Mouse (Mus musculus): ENCODE data around the gene Sdcbp2.

The Sdcbp2 gene

DNA sequence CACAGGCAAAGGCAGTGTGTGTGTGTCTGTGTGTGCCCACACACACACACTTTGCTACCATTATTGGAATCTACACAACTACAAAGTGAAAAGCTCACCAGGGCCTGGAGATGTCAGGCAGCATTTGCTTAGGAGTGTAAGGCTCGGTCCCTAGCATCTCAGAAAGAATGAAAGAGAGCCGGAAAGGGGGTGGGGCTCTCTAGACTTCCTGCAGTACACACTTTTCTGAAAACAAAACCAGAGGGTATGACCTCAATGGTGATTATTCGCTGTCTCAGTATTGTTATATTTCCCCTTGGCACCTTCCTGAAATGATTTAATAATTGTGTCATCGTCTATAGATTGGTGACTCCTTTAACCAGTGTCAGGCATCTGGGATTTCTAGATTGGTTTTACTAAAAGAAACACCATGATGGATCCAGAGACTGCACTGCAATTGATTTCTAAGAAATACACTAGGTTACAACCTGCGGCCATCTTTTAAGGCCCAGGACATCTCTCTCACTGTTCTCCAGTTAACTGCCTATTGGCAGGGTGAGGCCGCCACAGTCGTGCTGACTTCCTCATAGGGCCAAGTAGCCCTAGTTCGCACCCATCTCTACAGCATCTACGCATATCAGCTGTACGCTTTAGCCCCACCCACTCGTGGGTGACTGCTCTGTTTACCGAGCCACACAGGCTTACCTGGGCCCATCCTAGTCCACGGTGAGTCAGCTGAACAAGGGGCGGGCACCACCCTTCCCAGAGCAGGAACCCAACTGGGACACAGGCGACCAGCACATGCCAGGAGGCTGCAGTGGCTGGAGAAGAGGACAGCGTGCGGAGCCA is at the start of gene Sdcbp2:
TSS of gene Sdcbp2 (plus strand) at position 750 of the 828 bp plus-strand sequence.
- no peak for DNase-seq

DNA sequence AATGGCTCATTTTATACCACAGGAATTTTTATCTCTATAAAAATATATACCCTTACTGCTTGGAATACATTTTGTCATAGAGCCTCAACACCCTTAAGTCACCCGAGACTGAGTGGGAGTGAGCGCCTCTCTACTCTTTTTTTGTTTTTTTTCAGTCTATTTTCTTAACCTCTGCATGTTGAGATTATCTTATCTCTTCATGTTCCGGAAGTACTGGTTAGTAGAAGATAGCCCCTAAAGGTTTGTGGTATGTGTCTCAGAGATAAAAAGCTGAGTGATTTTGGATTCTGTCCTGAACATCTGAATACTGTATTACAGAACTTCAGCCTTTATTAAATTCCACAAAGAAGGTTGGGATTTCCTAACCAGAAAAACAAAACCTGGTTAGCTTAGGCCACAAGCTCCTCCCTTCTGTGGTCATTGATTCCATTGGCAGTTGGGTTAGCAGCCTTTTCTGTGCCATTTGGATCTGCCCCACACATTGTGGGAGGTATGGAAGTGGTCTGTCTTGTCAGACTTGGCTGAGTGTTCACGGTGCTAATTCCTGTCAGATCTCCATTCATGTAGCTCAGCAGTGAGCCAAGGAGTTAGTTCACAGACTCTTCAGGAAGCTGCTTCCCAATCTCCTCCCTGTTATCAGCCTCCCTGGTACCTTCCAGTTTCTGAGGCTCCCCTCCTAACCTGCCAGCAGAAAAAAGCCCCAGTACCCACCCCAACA is 47.9 kb upstream of the Sdcbp2 start:
- peak in 1 of 2 experiments; percentile 32 for DNase-seq

DNA sequence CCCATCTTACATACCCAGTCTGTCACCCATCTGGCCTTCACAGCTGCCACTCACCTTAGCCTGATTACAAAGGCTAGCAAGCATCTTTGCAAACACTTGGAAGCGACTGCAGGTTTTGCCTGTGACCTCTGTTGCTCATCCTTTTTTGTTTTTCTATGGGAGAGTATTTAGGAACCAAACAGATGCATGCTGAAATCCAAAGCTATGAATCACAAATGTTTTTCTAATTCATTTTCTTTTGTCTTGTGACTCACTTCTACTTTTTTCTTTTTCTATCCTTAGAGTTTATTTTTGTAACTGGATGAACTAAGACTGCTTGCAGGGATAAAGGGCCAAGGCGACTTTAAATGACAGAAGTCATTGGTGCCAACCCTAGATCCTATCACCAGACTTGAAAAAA is 46.9 kb upstream of the Sdcbp2 start:
- DNase-seq, result no peak

DNA sequence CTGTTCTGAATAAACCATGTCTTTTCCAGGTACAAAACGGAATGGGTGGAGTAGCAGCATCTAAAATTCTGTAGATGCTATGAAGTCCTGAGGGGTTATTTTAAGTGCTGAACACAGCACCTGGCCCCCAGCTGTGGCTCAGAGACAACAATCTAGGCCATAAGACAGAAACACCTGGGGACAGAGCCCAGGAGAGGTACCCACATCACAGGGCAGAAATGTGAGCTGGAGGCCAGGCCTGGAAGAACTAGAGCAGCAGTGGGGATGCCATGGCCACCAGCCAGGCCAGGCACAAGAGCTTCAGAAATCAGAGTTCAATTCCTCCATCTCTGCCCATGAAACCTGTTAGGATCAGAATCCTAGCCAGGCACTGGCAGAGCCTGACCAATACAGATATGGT is 44.4 kb upstream of the Sdcbp2 start:
- DNase-seq, result no peak

DNA sequence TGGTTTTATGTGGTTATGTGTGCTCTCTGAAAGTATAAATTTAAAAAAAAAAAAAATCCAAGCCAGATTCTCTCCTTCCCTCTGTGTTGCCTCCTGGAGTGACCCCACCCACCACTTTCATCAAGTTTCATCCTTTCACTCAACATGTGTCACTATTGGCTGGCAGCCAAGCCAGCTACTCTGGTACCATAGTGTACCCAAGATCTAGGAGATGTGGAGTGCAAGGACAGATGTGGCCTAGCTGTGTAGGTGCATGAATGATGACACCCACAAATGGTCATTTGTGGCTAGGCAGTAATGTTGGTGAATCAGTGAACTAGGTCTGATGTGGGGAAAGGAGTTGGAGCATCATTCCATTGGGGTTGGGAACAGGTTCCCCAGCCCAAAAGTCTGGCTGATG is 43.3 kb upstream of the Sdcbp2 start:
- DNase-seq, result peak in 1 of 2 experiments; percentile 24

DNA sequence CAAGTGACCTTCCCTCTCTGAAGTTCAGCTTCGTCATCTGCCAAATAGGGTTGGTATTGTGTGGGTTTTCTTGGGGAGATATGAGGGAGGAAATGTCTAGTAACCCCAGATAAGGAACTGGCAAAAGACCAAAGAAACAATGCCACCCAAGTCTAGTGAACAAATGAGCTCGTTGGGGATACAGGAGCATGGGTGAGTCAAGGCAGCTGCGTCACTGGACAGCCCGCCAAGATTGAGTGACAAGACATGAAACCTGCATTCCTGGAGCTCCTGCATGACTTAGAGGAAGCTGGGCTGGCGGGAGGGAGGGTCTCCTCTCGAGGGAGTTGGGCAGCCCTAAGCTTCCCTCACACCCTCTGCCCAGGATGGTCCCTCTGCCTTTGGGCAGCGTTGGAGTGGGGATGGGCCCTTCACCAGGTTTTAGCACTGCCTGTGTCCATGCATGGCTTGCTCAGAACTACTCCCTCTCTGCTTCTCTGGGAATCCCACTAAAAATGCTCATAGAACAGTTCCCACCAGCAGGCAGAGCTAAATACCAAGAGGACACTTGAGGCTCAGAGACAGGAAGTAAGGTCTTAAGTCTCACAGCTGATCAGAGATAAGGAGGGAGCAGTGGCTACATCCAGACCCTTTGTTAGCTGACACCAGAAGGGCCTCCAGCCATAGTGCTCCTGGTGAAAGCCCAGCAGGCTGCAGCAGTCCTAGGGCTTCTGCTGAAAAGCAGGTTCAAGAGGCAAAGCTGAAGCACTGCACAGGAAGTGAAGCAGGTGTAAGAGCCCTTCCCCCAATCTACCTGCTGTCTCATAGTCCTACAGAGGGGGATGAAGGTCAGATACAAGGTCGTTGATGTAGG is 41.8 kb upstream of the Sdcbp2 start:
- no peak for DNase-seq

DNA sequence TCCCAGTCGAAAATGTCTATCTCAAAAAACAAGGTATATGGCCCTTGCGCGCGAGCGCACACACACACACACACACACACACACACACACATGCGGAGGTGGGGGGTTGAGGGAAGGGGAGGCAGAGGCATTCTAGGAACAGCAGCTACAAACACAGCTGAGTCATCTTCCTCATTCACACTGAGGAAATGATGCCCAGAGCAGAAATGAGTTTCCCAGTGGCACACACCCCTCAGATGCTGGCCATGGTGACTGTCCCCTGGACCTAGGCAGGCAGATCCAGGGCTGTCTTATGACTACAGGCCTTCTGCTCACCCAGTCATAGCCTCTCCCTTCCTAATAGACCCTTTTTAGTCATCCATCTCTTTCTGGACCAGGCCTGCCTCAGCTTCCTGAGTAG is 38.8 kb upstream of the Sdcbp2 start:
- no peak for DNase-seq

DNA sequence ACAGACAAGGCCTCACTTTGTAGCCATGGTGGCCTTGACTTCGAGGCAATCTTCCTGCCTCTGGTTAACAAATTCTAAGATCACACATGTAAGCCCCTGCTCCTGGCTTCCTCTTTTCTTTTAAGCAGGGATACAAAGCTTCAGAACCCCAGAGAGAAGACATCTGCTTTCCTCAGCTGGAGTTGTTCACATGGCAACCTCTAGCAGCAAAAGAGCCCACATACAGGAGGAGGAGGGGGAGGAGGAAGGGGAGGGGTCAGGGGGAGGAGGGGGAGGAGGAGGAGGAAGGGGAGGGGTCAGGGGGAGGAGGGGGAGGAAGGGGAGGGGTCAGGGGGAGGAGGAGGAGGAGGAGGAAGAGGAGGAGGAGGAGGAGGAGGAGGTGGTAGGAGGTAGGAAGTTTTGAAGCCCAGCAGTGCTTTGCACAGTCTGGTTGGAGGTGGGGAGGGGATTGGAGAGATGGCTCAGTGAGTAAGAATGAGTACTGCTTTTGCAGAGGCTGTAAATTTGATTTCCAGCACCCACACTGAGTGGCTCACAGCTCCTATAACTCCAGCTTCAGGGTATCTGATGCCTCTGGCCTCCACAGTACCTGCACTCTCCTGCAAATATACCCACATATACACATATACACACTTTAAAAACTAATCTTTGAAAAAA is 36.3 kb upstream of the Sdcbp2 start:
- DNase-seq, result no peak

DNA sequence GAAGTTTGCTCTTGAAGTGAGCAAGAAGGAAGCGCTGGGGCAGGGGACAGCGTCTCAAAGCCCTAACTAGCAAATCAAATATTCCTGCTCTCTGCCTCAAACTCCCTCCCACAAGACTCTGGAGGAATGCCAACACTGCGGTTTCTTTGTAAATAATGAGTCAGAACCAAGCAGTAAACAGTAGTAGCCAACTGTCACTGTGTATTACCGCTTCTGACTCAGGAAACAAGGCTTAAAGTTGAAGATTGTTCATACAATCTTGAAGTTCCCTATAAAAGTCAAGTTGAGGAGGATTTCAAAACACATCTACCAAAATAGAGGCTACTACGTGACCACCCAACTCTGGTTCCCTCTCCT is 35.8 kb upstream of the Sdcbp2 start:
- peak in 1 of 2 experiments; percentile 30 for DNase-seq

DNA sequence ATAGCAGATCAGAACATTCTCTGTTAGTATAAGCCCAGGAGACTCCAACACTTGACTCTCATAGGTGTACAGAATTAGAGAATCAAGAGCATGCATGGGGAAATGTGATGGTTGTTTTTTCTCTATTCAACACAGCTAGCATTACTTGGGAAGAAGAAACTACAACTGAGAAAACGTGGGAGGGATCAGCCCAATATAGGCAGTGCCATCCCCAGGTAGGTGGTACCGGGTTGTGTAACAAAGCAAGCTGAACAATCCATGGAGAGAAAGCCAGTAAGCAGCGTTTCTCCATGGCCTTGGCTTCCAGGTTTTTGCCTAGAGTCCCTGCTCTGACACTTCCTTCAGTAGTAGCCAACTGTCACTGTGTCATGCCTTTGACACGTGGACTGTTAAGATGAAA is 33.8 kb upstream of the Sdcbp2 start:
- no peak for DNase-seq

DNA sequence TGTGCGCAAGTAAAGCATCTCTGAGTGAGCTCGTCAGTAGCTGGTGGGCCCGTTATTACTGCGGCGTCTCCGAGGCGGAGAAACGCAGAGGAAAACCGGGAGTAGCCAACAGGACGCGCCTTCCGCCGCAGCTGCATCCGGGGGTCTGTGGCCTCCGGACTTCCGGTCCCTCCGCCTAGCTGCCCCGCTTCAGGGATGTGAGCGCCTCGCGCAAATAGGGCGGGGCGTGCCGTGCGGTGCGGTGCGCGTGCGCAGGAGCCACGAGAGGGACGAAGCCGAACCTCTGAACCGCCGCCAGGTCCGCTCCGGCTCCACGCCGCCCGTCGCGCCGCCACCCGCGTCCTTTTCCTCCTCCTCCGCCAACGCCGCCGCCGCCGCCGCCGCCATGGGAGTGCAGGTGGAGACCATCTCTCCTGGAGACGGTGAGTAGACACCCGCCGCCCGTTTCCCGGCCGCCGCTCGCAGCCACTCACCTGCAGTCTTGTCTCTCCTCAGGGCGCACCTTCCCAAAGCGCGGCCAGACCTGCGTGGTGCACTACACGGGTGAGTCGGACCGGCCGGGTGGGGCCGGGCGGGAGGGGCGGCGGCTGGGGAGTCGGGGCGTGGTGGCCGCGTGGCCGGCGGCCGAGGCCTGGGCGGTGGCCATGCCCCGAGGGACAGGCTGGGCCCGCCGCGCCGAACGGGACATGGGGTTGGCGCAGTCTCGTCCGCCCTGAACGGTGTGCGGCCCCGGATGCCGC is 29.9 kb upstream of the Sdcbp2 start, which contains the start of gene Fkbp1a:
TSS of gene Fkbp1a (plus strand) at position 161 of the 740 bp plus-strand sequence.
- DNase-seq, result peak; percentile 99

DNA sequence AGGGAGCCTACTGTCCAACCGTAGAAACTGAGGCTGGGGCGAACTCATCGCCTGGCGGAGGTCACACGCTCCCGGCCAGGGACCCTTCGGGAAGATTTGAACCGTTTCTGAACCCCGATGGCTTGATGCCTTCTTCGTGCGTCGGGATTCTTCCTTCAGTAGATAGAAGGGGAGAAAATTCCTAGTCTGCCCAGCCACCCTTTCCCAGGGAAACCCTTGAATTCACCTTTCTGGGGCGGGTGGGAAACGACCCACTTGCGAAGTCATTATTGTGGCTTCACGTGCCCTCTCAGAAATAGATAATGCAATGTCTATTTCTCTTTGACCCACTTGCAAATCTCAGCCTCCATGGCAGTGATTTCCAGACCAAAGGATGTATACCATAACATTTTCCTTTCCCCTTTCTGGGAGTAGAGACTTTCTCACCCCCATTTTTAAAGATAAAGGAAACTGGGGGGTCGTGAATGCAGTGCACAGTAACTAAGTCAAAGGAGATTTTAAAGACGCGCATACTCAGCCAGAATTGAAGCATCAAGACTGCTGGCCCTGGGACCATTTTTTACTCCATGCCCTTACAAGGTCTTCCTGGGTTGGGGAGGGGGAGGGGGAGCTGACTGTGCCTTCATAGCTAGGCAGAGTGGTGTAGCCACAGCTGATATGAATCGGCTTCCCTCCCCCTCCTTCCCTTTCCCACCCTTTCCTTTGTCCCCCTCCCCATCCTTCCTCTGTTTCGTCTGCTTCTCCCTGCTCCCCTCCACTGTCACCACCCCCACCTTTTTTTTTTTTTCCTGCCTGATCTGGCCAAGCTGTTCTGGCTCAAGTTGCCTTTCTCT is 29.1 kb upstream of the Sdcbp2 start:
- DNase-seq, result peak; percentile 52 to 77

DNA sequence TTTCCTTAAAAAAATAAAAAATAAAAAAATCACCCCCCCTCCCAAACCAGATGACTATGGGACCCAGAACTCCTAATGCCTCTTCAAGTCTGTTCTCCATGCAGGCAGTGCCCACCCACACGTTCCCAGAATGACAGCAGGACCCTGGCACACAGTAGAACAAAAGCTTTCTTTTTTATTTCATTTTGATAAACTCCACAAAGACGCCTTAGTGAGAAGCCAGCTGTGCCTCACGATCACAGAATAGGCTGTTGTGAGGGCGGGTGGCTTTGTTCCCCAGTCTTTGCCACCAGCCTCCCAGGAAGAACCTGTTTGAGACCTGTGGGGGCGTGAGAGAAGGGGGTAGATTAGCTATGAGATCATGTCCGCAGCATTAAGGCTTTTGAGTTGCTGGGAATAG is 27.7 kb upstream of the Sdcbp2 start:
- no peak for DNase-seq

DNA sequence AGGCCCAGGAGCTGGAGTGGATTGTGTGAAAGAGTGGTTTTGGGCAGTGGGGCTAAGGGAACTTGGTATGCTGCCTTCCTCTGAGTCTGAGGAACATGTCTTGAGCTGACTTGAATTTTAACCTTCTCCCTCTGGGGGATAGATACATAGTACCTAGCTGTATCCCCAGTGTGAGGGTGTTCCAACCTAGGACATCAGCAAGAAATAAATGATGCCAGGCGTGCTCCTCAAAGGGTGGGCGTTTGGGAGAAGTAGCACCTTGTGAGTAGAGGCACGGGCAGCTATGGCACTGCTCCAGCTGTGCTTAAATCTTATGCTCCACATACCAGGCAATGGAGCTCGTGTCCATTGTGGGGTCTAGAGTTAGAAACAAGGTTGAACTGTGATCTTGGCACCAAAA is 25.9 kb upstream of the Sdcbp2 start:
- DNase-seq, result no peak

DNA sequence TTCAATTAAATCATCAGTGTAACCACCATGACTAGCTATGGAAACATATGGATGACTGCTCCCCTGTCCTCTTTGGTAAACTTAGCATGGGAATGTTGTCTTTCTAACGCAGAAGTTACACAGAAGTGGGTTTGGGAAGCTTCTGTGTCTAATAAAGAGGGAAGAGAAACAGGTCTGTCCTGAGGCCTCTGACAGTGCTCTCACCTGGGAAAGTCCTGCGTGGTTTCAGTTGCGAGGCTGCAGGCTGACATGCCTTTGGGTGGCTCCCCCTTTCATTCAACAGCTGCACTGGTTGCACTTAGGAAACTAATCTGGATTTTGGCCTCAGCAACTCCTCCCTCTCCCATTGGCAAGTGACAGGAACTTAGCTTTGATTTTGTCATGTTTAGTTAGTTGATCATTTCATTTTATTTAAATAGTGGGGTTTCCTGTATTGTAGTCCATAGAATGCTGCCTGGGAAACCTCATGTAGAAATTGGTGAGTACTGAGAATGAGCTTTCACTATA is 22.8 kb upstream of the Sdcbp2 start:
- no peak for DNase-seq

DNA sequence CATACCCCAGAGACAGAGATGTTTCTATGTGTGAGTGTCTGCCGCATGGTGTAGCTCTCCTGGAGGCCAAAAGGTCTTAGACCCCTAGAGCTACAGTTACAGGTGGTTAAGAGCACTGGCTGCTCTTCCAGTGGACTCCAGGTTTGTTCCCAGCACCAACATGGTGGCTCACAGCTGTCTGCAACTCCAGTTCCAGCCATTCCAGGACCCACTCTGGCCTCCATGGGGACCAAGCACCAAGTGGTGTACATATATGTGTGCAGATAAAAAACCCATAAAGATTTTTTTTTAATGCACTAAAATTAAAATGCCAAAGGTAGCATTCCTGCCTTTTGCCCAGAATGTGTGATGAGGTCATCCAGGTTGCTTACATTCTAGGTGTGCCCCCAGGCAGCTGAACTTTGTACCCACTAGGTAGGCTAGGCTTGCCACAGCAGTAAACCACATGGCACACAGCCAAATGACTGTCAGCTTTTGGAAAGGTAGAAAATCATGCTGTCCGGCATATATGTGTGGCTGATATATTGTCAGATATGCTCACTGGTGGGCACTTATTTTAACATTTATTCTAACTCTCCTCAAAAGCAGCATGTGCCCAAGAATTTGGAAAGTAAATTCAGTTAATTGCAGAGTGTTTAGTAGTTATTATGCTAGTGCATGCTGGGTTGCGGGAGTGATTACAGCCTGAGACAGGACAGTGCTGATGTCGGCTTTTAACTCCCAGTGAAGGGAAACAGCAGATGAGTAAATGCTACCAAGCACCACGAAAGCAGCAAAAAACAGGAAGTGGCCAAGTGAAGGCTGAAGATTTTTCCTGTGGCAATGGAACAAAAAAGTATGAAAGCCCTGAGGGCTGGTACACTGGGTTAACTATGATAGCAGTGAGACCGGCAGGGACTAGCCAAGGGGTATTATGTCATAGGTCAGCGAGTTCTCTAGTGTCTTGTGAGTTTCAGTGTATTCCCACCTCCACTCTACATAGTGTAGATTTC is 9.2 kb upstream of the Sdcbp2 start:
- no peak for DNase-seq

DNA sequence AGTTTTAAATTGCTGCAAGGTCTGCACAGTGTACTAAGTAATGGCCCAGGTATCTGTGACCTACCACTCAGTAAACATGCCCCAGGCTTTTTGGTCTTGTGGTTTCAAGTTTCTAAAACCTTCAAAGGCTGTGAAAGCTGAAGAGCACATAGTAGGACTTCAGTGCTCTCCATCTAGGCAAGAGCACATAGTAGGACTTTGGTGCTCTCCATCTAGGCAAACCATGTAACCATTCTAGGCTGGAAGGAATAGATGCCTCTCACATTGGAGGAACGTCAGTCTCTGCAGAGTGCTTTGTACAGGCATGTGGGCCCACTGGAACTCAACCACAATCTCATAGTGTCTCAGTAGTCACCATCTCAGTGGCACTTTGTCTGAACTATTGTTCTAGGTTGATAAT is 8.4 kb upstream of the Sdcbp2 start:
- DNase-seq, result no peak

DNA sequence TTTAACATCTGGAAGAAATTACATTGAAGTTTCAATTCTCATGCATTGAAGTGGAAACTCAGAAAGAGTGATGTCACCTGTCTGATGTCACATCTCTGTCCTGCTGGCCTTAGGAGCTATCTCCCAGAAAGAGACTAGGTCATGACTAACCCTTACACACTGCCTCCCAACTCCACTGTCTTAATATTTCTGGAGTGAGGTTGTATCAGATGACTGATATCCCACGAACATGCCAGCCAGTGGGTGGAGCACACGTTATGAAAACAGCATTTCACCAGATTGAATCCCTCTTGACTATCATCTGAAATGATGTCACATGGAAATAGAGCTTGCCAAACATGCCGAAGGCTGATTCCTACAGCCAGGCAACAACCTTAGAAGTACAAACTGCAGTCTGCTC is 7.4 kb upstream of the Sdcbp2 start:
- DNase-seq, result no peak

DNA sequence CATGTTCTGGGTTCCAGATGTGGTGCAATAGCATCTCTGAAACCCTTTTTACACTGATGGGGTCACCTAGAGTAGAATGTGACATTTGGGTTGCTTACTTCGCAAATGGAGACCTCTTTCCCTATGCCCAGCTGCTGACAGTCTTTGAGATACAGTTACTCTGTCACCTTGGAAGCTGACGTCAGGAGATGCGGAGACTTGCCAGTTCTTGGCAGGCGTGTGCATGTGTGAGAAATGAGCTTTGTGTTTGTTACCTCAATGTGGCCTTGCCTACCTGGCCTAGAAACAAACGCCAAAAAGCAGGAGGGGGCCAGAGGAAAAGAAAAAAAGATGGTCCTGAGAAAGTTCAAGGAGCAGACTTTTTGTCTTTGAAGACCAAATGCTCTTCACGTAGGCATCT is 5.6 kb upstream of the Sdcbp2 start:
- no peak for DNase-seq

DNA sequence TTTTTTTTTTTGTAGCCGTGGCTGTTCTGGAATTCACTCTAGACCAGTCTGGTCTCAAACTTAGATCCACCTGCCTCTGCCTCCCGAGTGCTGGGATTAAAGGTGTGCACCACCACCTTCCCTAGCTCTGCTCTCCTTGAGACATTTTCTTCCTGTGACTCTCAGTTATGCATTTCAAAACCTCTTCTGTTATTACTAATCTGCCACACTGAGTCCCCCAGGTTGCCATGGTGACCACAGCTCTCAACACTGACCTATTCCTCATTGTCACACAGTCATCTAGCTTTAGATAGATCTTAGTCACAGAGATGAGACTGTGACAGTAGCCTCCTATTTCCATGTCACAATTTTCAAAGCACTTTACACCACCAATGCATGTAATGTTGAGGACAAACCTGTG is 3.0 kb upstream of the Sdcbp2 start:
- no peak for DNase-seq

Measured in cerebellum, postnatal 14 days (tissue).